Mouse (Mus musculus): ENCODE measurements around the gene Smarca1.

Smarca1 gene

GRCm38 (mm10) chrX:47892431-47893024, at the start of gene Smarca1:
Gene Smarca1 (minus strand): TSS chrX:47892974.
- DNase-seq = peak; percentile 32

GRCm38 (mm10) chrX:47937740-47938139, 45.0 kb upstream of the Smarca1 start:
- peak; percentile 25 for DNase-seq

- no peak for DNase-seq
Measured at GRCm38 (mm10) chrX:47936885-47937284, 44.1 kb upstream of the Smarca1 start.

- DNase-seq = no peak
Measured at GRCm38 (mm10) chrX:47934352-47934751, 41.6 kb upstream of the Smarca1 start.

- no peak for DNase-seq
Measured at GRCm38 (mm10) chrX:47930449-47930848, 37.7 kb upstream of the Smarca1 start.

- no peak for DNase-seq
Measured at GRCm38 (mm10) chrX:47927981-47928380, 35.2 kb upstream of the Smarca1 start.

- no peak for DNase-seq
Measured at GRCm38 (mm10) chrX:47920541-47920940, 27.8 kb upstream of the Smarca1 start.

- DNase-seq = no peak
Measured at GRCm38 (mm10) chrX:47916831-47917230, 24.1 kb upstream of the Smarca1 start.

- no peak for DNase-seq
Measured at GRCm38 (mm10) chrX:47913543-47913938, 20.8 kb upstream of the Smarca1 start.

- no peak for DNase-seq
Measured at GRCm38 (mm10) chrX:47912904-47913542, 20.2 kb upstream of the Smarca1 start.

- peak; percentile 62 for DNase-seq
Measured at GRCm38 (mm10) chrX:47912306-47912792, 19.6 kb upstream of the Smarca1 start, which contains the start of gene Ocrl. Gene Ocrl (plus strand): TSS chrX:47912387.

- peak; percentile 23 for DNase-seq
Measured at GRCm38 (mm10) chrX:47891907-47892430, 805 bp downstream of the Smarca1 start.

- DNase-seq = no peak
Measured at GRCm38 (mm10) chrX:47891243-47891906, 1.4 kb downstream of the Smarca1 start.

GRCm38 (mm10) chrX:47887401-47887800, 5.4 kb downstream of the Smarca1 start:
- DNase-seq = no peak

- DNase-seq = no peak
Measured at GRCm38 (mm10) chrX:47882813-47883212, 10.0 kb downstream of the Smarca1 start.

- DNase-seq = peak; percentile 10
Measured at GRCm38 (mm10) chrX:47880052-47880451, 12.7 kb downstream of the Smarca1 start.

GRCm38 (mm10) chrX:47858544-47858943, 34.2 kb downstream of the Smarca1 start:
- DNase-seq = no peak

- no peak for DNase-seq
Measured at GRCm38 (mm10) chrX:47835835-47836195, 57.0 kb downstream of the Smarca1 start.

- DNase-seq = no peak
Measured at GRCm38 (mm10) chrX:47835098-47835834, 57.5 kb downstream of the Smarca1 start.

- DNase-seq = no peak
Measured at GRCm38 (mm10) chrX:47833431-47833830, 59.3 kb downstream of the Smarca1 start.

- no peak for DNase-seq
Measured at GRCm38 (mm10) chrX:47820566-47820965, 72.2 kb downstream of the Smarca1 start.

GRCm38 (mm10) chrX:47808717-47809116, 84.1 kb downstream of the Smarca1 start:
- no peak for DNase-seq

- DNase-seq = no peak
Measured at GRCm38 (mm10) chrX:47764440-47764839, 128.3 kb downstream of the Smarca1 start.
